Mouse (Mus musculus) hindbrain, embryonic 11.5 days (tissue): ENCODE results near the gene Zbtb20. TPM values are rescaled to one million over a fixed set of nuclear protein-coding genes. Genes with fewer than 3 reads are reported as not detected.

ENCODE experiments used
- ATAC-seq: fragments of 200-750 bp; cut with Nextera tagmentation; 2 replicates; pipeline ENCODE4 v1.8.0; 2017; ENCODE audit warnings: mild to moderate bottlenecking, moderate TSS enrichment, moderate library complexity; ENCODE audit not compliant: low FRiP score
- DNase-seq: peaks from one replicate; pipeline ENCODE4 v3.0.0-alpha.2; 2015; ENCODE audit warnings: low spot score
- H3K27ac ChIP-seq: fragments of 300-500 bp; sonication (generic); 2 replicates; pipeline ENCODE4 v1.5.1; 2014; ENCODE audit warnings: mild to moderate bottlenecking, low read depth, low read length
- H3K27me3 ChIP-seq: fragments of 300-500 bp; sonication (generic); 2 replicates; pipeline ENCODE4 v1.6.1; 2014; ENCODE audit warnings: mild to moderate bottlenecking, low read length, moderate library complexity, mixed read lengths; ENCODE audit not compliant: control insufficient read depth, insufficient read depth
- H3K36me3 ChIP-seq: fragments of 300-500 bp; sonication (generic); 2 replicates; pipeline ENCODE4 v1.6.1; 2014; ENCODE audit warnings: mild to moderate bottlenecking, low read length, moderate library complexity, mixed read lengths; ENCODE audit not compliant: control insufficient read depth, insufficient read depth
- H3K4me1 ChIP-seq: fragments of 300-500 bp; sonication (generic); replicated peaks from 2 replicates; pipeline ENCODE4 v1.6.1; 2014; ENCODE audit warnings: low read length, mixed read lengths; ENCODE audit not compliant: control insufficient read depth, insufficient read depth
- H3K4me2 ChIP-seq: fragments of 300-500 bp; sonication (generic); replicated peaks from 2 replicates; pipeline ENCODE4 v1.6.1; 2014; ENCODE audit warnings: mild to moderate bottlenecking, low read depth, low read length
- H3K4me3 ChIP-seq: fragments of 300-500 bp; sonication (generic); 2 replicates; pipeline ENCODE4 v1.5.1; 2014; ENCODE audit warnings: low read depth, low read length
- H3K9ac ChIP-seq: fragments of 300-500 bp; sonication (generic); 2 replicates; pipeline ENCODE4 v1.6.1; 2014; ENCODE audit warnings: low read depth, low read length
- H3K9me3 ChIP-seq: fragments of 300-500 bp; sonication (generic); 2 replicates; pipeline ENCODE4 v1.6.1; 2016; ENCODE audit warnings: low read length; ENCODE audit not compliant: control insufficient read depth
- WGBS: fragments of 180-500 bp; shearing (Covaris S2); extraction: QIAGEN DNeasy Blood & Tissue Kit; methylation state at CpG from one replicate; pipeline ENCODE4 v1.1.7; 2014; 5-methylcytosine and 5-hydroxymethylcytosine counted together
- polyA plus RNA-seq: library from polyadenylated mRNA; unstranded; fragments of >200 nt; fragmentation: Nextera tagmentation; extraction: Ambion mirVana; gene quantifications from 2 replicates; pipeline ENCODE4 v1.2.1, GENCODE M21; 2014

Gene Zbtb20
- polyA plus RNA-seq, 1 experiment from 2014 or later = 64.1 TPM

GRCm38 (mm10) chr16:43332734-43333133, 457.1 kb downstream of the Zbtb20 start:
- 58% methylated on average over 2 of the region's 2 CpGs for WGBS
- Histone ChIP-seq H3K4me2 (no peak overlapping the region), H3K27ac (no peak overlapping the region), H3K4me3 (no peak overlapping the region), H3K27me3 (no peaks in the 10 kb centered on the region), H3K9ac (no peak overlapping the region), H3K4me1 (no peaks in the 10 kb centered on the region), H3K36me3 (no peaks in the 10 kb centered on the region), H3K9me3 (no peaks in the 10 kb centered on the region)
- ATAC-seq = no peak
- DNase-seq = no peak

GRCm38 (mm10) chr16:43333265-43333664, 457.6 kb downstream of the Zbtb20 start:
- no peak overlapping the region for H3K27ac ChIP-seq
- H3K4me1 ChIP-seq = no peaks in the 10 kb centered on the region
- DNase-seq (no peak), ATAC-seq (no peak)
- H3K27me3 ChIP-seq = no peaks in the 10 kb centered on the region
- 55% methylated on average over 1 of the region's 1 CpGs for WGBS
- H3K4me3 ChIP-seq = no peak overlapping the region
- H3K9me3 ChIP-seq = no peaks in the 10 kb centered on the region
- H3K9ac ChIP-seq = no peak overlapping the region
- no peak overlapping the region for H3K4me2 ChIP-seq
- no peaks in the 10 kb centered on the region for H3K36me3 ChIP-seq

GRCm38 (mm10) chr16:43334411-43335150, 458.9 kb downstream of the Zbtb20 start:
- H3K27ac ChIP-seq = no peak overlapping the region
- no peak for ATAC-seq

GRCm38 (mm10) chr16:43335151-43335823, 459.6 kb downstream of the Zbtb20 start:
- Histone ChIP-seq H3K4me1 (no peaks in the 10 kb centered on the region), H3K27ac (no peak overlapping the region), H3K9ac (no peak overlapping the region), H3K4me2 (no peak overlapping the region), H3K4me3 (no peak overlapping the region), H3K27me3 (no peaks in the 10 kb centered on the region), H3K9me3 (no peaks in the 10 kb centered on the region), H3K36me3 (no peaks in the 10 kb centered on the region)
- WGBS = 72% methylated on average over 8 of the region's 8 CpGs
- ATAC-seq (no peak), DNase-seq (no peak)

More at GRCm38 (mm10) chr16:43334411-43335150, 458.9 kb downstream of the Zbtb20 start:
- no peaks in the 10 kb centered on the region for H3K27me3 ChIP-seq
- DNase-seq = no peak
- H3K4me2 ChIP-seq = no peak overlapping the region
- H3K9me3 ChIP-seq = no peaks in the 10 kb centered on the region
- no peaks in the 10 kb centered on the region for H3K4me1 ChIP-seq
- no peaks in the 10 kb centered on the region for H3K36me3 ChIP-seq
- 56% methylated on average over 11 of the region's 11 CpGs for WGBS
- no peak overlapping the region for H3K4me3 ChIP-seq
- no peak overlapping the region for H3K9ac ChIP-seq

GRCm38 (mm10) chr16:43335824-43336215, 460.1 kb downstream of the Zbtb20 start:
- no peaks in the 10 kb centered on the region for H3K4me1 ChIP-seq
- 93% methylated on average over 4 of the region's 4 CpGs for WGBS
- ATAC-seq = no peak
- H3K9me3 ChIP-seq = no peaks in the 10 kb centered on the region
- H3K27ac ChIP-seq = no peak overlapping the region
- H3K4me3 ChIP-seq = no peak overlapping the region
- no peak overlapping the region for H3K4me2 ChIP-seq
- no peaks in the 10 kb centered on the region for H3K27me3 ChIP-seq
- H3K36me3 ChIP-seq = no peaks in the 10 kb centered on the region
- H3K9ac ChIP-seq = no peak overlapping the region
- DNase-seq = no peak

- Histone ChIP-seq H3K27me3 (no peaks in the 10 kb centered on the region), H3K36me3 (no peaks in the 10 kb centered on the region), H3K4me2 (no peak overlapping the region), H3K9ac (no peak overlapping the region), H3K9me3 (no peaks in the 10 kb centered on the region), H3K27ac (no peak overlapping the region), H3K4me1 (no peaks in the 10 kb centered on the region), H3K4me3 (no peak overlapping the region)
- no peak for ATAC-seq
- DNase-seq = no peak
- WGBS = 88% methylated on average over 4 of the region's 4 CpGs
These were observed 465.0 kb downstream of the Zbtb20 start for GRCm38 (mm10) chr16:43340712-43341111.

- no peak overlapping the region for H3K27ac ChIP-seq
- H3K4me2 ChIP-seq = no peak overlapping the region
- no peak for DNase-seq
- no peaks in the 10 kb centered on the region for H3K4me1 ChIP-seq
- no peak for ATAC-seq
- H3K27me3 ChIP-seq = no peaks in the 10 kb centered on the region
- no peak overlapping the region for H3K4me3 ChIP-seq
- H3K9ac ChIP-seq = no peak overlapping the region
- no peaks in the 10 kb centered on the region for H3K9me3 ChIP-seq
- no peaks in the 10 kb centered on the region for H3K36me3 ChIP-seq
These were observed 466.3 kb downstream of the Zbtb20 start for GRCm38 (mm10) chr16:43341916-43342455.

GRCm38 (mm10) chr16:43346094-43346493, 470.4 kb downstream of the Zbtb20 start:
- Histone ChIP-seq H3K27me3 (no peaks in the 10 kb centered on the region), H3K36me3 (no peaks in the 10 kb centered on the region), H3K9ac (no peak overlapping the region), H3K4me3 (no peak overlapping the region), H3K4me1 (no peaks in the 10 kb centered on the region), H3K27ac (no peak overlapping the region), H3K9me3 (no peaks in the 10 kb centered on the region), H3K4me2 (no peak overlapping the region)
- DNase-seq (no peak), ATAC-seq (no peak)
